Mouse (Mus musculus) kidney, embryonic 16.5 days (tissue): ENCODE results near the gene A830031A19Rik. TPM values are rescaled to one million over a fixed set of nuclear protein-coding genes. Genes with fewer than 3 reads are reported as not detected.

Experiments used
- ATAC-seq: fragments of 200-750 bp; cut with Nextera tagmentation; 2 replicates; pipeline ENCODE4 v1.8.0; 2017; ENCODE audit warnings: moderate TSS enrichment; ENCODE audit not compliant: low FRiP score, low TSS enrichment
- H3K27ac ChIP-seq: fragments of 300-500 bp; sonication (generic); 2 replicates; pipeline ENCODE4 v1.5.1; 2014; ENCODE audit warnings: low read length
- H3K27me3 ChIP-seq: fragments of 300-500 bp; sonication (generic); 2 replicates; pipeline ENCODE4 v1.6.1; 2014; ENCODE audit warnings: low read length, control low read depth, mixed read lengths; ENCODE audit not compliant: insufficient read depth
- H3K36me3 ChIP-seq: fragments of 300-500 bp; sonication (generic); 2 replicates; pipeline ENCODE4 v1.6.1; 2014; ENCODE audit warnings: low read length, control low read depth, mixed read lengths; ENCODE audit not compliant: insufficient read depth
- H3K4me1 ChIP-seq: fragments of 300-500 bp; sonication (generic); 2 replicates; pipeline ENCODE4 v1.6.1; 2014; ENCODE audit warnings: low read length, control low read depth, mixed read lengths; ENCODE audit not compliant: insufficient read depth
- H3K4me2 ChIP-seq: fragments of 300-500 bp; sonication (generic); replicated peaks from 2 replicates; pipeline ENCODE4 v1.6.1; 2014; ENCODE audit warnings: low read depth, low read length
- H3K4me3 ChIP-seq: fragments of 300-500 bp; sonication (generic); 2 replicates; pipeline ENCODE4 v1.5.1; 2014; ENCODE audit warnings: mild to moderate bottlenecking, low read length
- H3K9ac ChIP-seq: fragments of 300-500 bp; sonication (generic); replicated peaks from 2 replicates; pipeline ENCODE4 v1.6.1; 2014; ENCODE audit warnings: low read length
- H3K9me3 ChIP-seq: fragments of 300-500 bp; sonication (generic); 2 replicates; pipeline ENCODE4 v1.6.1; 2016; ENCODE audit warnings: low read length, control low read depth
- WGBS: fragments of 180-500 bp; shearing (Covaris S2); extraction: QIAGEN DNeasy Blood & Tissue Kit; methylation state at CpG from one replicate; pipeline ENCODE4 v1.1.7; 2014; 5-methylcytosine and 5-hydroxymethylcytosine counted together
- polyA plus RNA-seq: library from polyadenylated mRNA; unstranded; fragments of >200 nt; fragmentation: Nextera tagmentation; extraction: Ambion mirVana; gene quantifications from 2 replicates; pipeline ENCODE4 v1.2.1, GENCODE M21; 2015

The A830031A19Rik gene
- polyA plus RNA-seq, 1 experiment from 2014 or later, result not detected

GRCm38 (mm10) chr11:24085986-24086385 lies 11.1 kb upstream of the A830031A19Rik start:
- Histone ChIP-seq H3K4me3 (no peak overlapping the region), H3K27me3 (peaks cover 55% of the 10 kb centered on the region), H3K9me3 (no peaks in the 10 kb centered on the region), H3K4me1 (0 out of 2 replicates have a peak, but pooled peaks cover 6% of the 10 kb centered on the region), H3K9ac (no peak overlapping the region), H3K27ac (no peak overlapping the region), H3K4me2 (no peak overlapping the region), H3K36me3 (no peaks in the 10 kb centered on the region)
- ATAC-seq, result no peak
- 50% methylated on average over 6 of the region's 6 CpGs for WGBS

GRCm38 (mm10) chr11:24084590-24084989 lies 9.7 kb upstream of the A830031A19Rik start:
- no peaks in the 10 kb centered on the region for H3K9me3 ChIP-seq
- no peak overlapping the region for H3K4me3 ChIP-seq
- peaks cover 18% of the 10 kb centered on the region for H3K4me1 ChIP-seq
- H3K36me3 ChIP-seq, result no peaks in the 10 kb centered on the region
- peaks cover 52% of the 10 kb centered on the region for H3K27me3 ChIP-seq
- H3K4me2 ChIP-seq, result no peak overlapping the region
- H3K27ac ChIP-seq, result no peak overlapping the region
- WGBS, result 87% methylated on average over 4 of the region's 4 CpGs
- no peak for ATAC-seq
- H3K9ac ChIP-seq, result no peak overlapping the region

GRCm38 (mm10) chr11:24084077-24084476 lies 9.2 kb upstream of the A830031A19Rik start:
- H3K9ac ChIP-seq, result no peak overlapping the region
- peaks cover 50% of the 10 kb centered on the region for H3K27me3 ChIP-seq
- H3K4me3 ChIP-seq, result no peak overlapping the region
- H3K4me2 ChIP-seq, result no peak overlapping the region
- WGBS, result 63% methylated on average over 3 of the region's 3 CpGs
- no peaks in the 10 kb centered on the region for H3K36me3 ChIP-seq
- H3K27ac ChIP-seq, result no peak overlapping the region
- H3K4me1 ChIP-seq, result peaks cover 22% of the 10 kb centered on the region
- no peaks in the 10 kb centered on the region for H3K9me3 ChIP-seq
- ATAC-seq, result no peak

GRCm38 (mm10) chr11:24083423-24083822 lies 8.6 kb upstream of the A830031A19Rik start:
- Histone ChIP-seq H3K9me3 (no peaks in the 10 kb centered on the region), H3K27me3 (peaks cover 52% of the 10 kb centered on the region), H3K4me3 (no peak overlapping the region), H3K36me3 (no peaks in the 10 kb centered on the region), H3K4me2 (no peak overlapping the region), H3K4me1 (peaks cover 28% of the 10 kb centered on the region), H3K27ac (no peak overlapping the region), H3K9ac (no peak overlapping the region)
- WGBS, result 77% methylated on average over 7 of the region's 7 CpGs
- ATAC-seq, result no peak

GRCm38 (mm10) chr11:24083076-24083405 lies 8.2 kb upstream of the A830031A19Rik start:
- no peaks in the 10 kb centered on the region for H3K9me3 ChIP-seq
- no peak overlapping the region for H3K9ac ChIP-seq
- peaks cover 52% of the 10 kb centered on the region for H3K27me3 ChIP-seq
- peaks cover 31% of the 10 kb centered on the region for H3K4me1 ChIP-seq
- no peak for ATAC-seq
- no peak overlapping the region for H3K4me2 ChIP-seq
- no peaks in the 10 kb centered on the region for H3K36me3 ChIP-seq
- no peak overlapping the region for H3K4me3 ChIP-seq
- 40% methylated on average over 1 of the region's 1 CpGs for WGBS
- no peak overlapping the region for H3K27ac ChIP-seq

GRCm38 (mm10) chr11:24082385-24083075 lies 7.7 kb upstream of the A830031A19Rik start:
- WGBS, result 33% methylated on average over 11 of the region's 11 CpGs
- H3K27me3 ChIP-seq, result peaks cover 54% of the 10 kb centered on the region
- no peak overlapping the region for H3K9ac ChIP-seq
- peak overlapping the region; percentile 99 for H3K4me2 ChIP-seq
- no peak overlapping the region for H3K27ac ChIP-seq
- peaks cover 31% of the 10 kb centered on the region for H3K4me1 ChIP-seq
- no peaks in the 10 kb centered on the region for H3K36me3 ChIP-seq
- no peak for ATAC-seq
- peak overlapping the region; percentile 65 for H3K4me3 ChIP-seq
- H3K9me3 ChIP-seq, result no peaks in the 10 kb centered on the region

- Histone ChIP-seq H3K9ac (peak overlapping the region; percentile 65), H3K4me2 (peak overlapping the region; percentile 99), H3K4me1 (peaks cover 35% of the 10 kb centered on the region), H3K27me3 (peaks cover 56% of the 10 kb centered on the region), H3K4me3 (peak overlapping the region; percentile 65), H3K27ac (0 out of 2 replicates have a peak overlapping the region, but pooled peaks have one; percentile 21), H3K36me3 (no peaks in the 10 kb centered on the region), H3K9me3 (no peaks in the 10 kb centered on the region)
- peak; percentile 64 for ATAC-seq
- under 1% methylated on average over 43 of the region's 43 CpGs for WGBS
Measured at GRCm38 (mm10) chr11:24081687-24082384, 7.0 kb upstream of the A830031A19Rik start.

- WGBS, result under 1% methylated on average over 35 of the region's 35 CpGs
- peak; percentile 50; the same call in 1 of the 2 replicates for ATAC-seq
- peak overlapping the region; percentile 99 for H3K4me2 ChIP-seq
- no peak overlapping the region for H3K27ac ChIP-seq
- H3K36me3 ChIP-seq, result no peaks in the 10 kb centered on the region
- no peaks in the 10 kb centered on the region for H3K9me3 ChIP-seq
- peaks cover 36% of the 10 kb centered on the region for H3K4me1 ChIP-seq
- H3K9ac ChIP-seq, result peak overlapping the region; percentile 65
- peak overlapping the region; percentile 65 for H3K4me3 ChIP-seq
- peaks cover 57% of the 10 kb centered on the region for H3K27me3 ChIP-seq
Measured at GRCm38 (mm10) chr11:24081016-24081686, 6.3 kb upstream of the A830031A19Rik start.

GRCm38 (mm10) chr11:24080541-24080940 lies 5.7 kb upstream of the A830031A19Rik start:
- Histone ChIP-seq H3K27me3 (peaks cover 57% of the 10 kb centered on the region), H3K4me2 (peak overlapping the region; percentile 99), H3K9me3 (no peaks in the 10 kb centered on the region), H3K36me3 (no peaks in the 10 kb centered on the region), H3K9ac (peak overlapping the region; percentile 37; the same call in 1 of the 2 replicates), H3K27ac (no peak overlapping the region), H3K4me3 (peak overlapping the region; percentile 65), H3K4me1 (peaks cover 42% of the 10 kb centered on the region)
- peak; percentile 20; the same call in 1 of the 2 replicates for ATAC-seq
- under 1% methylated on average over 25 of the region's 30 CpGs for WGBS
